Mouse (Mus musculus): ENCODE measurements around the gene Psmb4. TPM values are rescaled to one million over a fixed set of nuclear protein-coding genes. Genes with fewer than 3 reads are reported as not detected.

Psmb4 gene
- total RNA-seq, 2 experiments from 2014 or later, result 245 to 288 TPM

DNA sequence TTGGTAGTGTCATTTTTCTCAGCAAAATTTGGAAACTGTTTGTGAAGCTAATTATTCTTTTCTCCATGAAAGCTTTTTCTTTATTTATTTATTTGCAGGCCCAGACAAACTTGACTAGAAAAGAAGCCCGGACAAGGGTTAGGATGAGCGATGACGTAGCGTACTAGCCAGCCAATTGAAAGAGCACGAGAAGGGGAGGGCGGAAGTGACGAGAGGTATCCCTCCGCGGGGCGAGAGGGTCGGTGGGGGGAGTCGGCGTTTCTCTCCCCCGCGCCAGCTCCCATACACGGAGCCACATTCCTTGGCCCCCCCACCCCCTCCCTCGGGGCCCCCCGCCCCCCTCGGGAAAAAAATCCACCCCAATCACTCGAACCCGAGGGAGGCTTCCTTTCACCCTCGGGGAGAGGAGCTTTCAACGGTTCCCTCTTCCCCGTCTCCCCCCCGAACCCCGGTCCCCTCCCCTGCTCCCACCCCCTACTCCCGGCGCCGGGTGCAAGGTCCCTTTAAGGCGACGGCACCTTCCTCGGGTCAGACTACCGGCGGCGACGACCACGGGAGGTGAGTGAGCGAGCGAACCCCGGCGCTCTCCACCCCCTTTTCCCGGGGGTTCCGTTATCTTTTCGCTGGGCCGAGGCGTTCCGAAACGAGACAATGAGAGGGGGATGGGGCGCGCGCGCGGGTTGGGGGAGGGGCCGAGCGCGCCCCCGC is 49.4 kb downstream of the Psmb4 start, which contains the start of gene Pogz:
TSS of gene Pogz (plus strand) at position 385 of the 708 bp plus-strand sequence.
- intact Hi-C loops (cut with DNase I), result loop anchor here (1.0 to 5.0 kb wide), 3 partner anchors 16 to 255 kb away; partner anchors contain the start of genes Cgn and Snx27
- TF ChIP-seq CTCF (IDR thresholded peaks at IDR 0.05), result no peak

DNA sequence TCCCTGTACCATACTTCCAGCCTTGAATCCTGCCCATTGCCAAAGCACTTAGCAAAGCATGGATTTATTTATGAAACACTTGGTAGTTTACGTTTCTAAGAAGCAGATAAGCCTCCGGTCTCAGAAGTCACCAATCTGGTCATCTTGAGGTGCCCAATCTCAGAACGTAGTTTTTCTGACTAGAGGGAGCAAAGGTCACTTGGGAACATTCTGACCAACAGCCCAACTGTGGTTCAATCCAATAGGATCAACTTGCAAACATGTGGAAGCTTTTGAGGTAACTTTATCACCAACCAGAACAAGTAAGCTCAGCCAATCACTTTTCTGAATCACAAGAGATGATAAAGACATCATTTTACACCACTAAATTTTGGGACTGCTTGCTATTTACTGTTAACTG is 51.4 kb downstream of the Psmb4 start:
- DNase-seq (ENCODE audit: extremely low spot score in 1 of 2, low spot score in 2 of 2), result no peak
- no peak overlapping the region for H3K4me3 ChIP-seq
- no peak overlapping the region for H3K27ac ChIP-seq
- no peak for TF ChIP-seq CTCF (IDR thresholded peaks at IDR 0.05)
- intact Hi-C loops (cut with DNase I), result loop anchor here (5.0 kb wide), 2 partner anchors 48 to 253 kb away; partner anchors contain the start of genes Cgn and Snx27

More for the DNA sequence above, 49.4 kb downstream of the Psmb4 start, which contains the start of gene Pogz:
- peak within 1 kb of the TSS; percentile 98 for H3K27ac ChIP-seq
- peak within 1 kb of the TSS; percentile 66 for H3K4me3 ChIP-seq
- DNase-seq (ENCODE audit: extremely low spot score in 1 of 2, low spot score in 2 of 2), result peak; percentile 93 to 95

Other genes with a start within 250 kb of the Psmb4 start
- gene Gm10972, start 243.8 kb downstream of the Psmb4 start, total RNA-seq (2021), result not detected
- gene Tuft1, start 228.1 kb downstream of the Psmb4 start, total RNA-seq (2021), result 1 to 10 TPM; 1.8 to 1.9 TPM
- 1 to 10 TPM in 1 of 2 experiments, not detected in 1; 1.1 TPM for gene Selenbp2, start 193.4 kb downstream of the Psmb4 start, total RNA-seq (2021)
- gene Cgn, start 100.5 kb downstream of the Psmb4 start, total RNA-seq (2021), result 1 to 10 TPM; 4.5 TPM
- 10 to 100 TPM; 57.4 to 60.2 TPM for gene Pogz, start 49.4 kb downstream of the Psmb4 start, total RNA-seq (2021)
- 10 to 100 TPM in 1 of 2 experiments, 1 to 10 TPM in 1; 7.9 to 10.0 TPM for gene Selenbp1, start 46.1 kb upstream of the Psmb4 start, total RNA-seq (2021)
- 10 to 100 TPM; 23.3 to 28.2 TPM for gene Rfx5, start 67.1 kb upstream of the Psmb4 start, total RNA-seq (2021)
- gene Pi4kb, start 87.8 kb upstream of the Psmb4 start, total RNA-seq (2021), result 10 to 100 TPM; 58.0 to 58.4 TPM
- 10 to 100 TPM; 23.1 to 25.9 TPM for gene Zfp687, start 128.5 kb upstream of the Psmb4 start, total RNA-seq (2021)
- 100 to 1,000 TPM; 156 to 164 TPM for gene Psmd4, start 155.7 kb upstream of the Psmb4 start, total RNA-seq (2021)
- 10 to 100 TPM; 58.2 to 58.5 TPM for gene Pip5k1a, start 220.0 kb upstream of the Psmb4 start, total RNA-seq (2021)
- 10 to 100 TPM; 42.1 to 43.1 TPM for gene Vps72, start 224.1 kb upstream of the Psmb4 start, total RNA-seq (2021)
- under 1 TPM in 1 of 2 experiments, not detected in 1; 0.82 TPM for gene Tmod4, start 237.5 kb upstream of the Psmb4 start, total RNA-seq (2021)
- gene Scnm1, start 247.1 kb upstream of the Psmb4 start, total RNA-seq (2021), result 10 to 100 TPM; 45.6 to 49.7 TPM
- 10 to 100 TPM; 13.5 to 16.1 TPM for gene Lysmd1, start 247.1 kb upstream of the Psmb4 start, total RNA-seq (2021)

Data from left cerebral cortex, adult 2 months (tissue).